Mouse (Mus musculus): ENCODE measurements around the gene Adam22.

DNA sequence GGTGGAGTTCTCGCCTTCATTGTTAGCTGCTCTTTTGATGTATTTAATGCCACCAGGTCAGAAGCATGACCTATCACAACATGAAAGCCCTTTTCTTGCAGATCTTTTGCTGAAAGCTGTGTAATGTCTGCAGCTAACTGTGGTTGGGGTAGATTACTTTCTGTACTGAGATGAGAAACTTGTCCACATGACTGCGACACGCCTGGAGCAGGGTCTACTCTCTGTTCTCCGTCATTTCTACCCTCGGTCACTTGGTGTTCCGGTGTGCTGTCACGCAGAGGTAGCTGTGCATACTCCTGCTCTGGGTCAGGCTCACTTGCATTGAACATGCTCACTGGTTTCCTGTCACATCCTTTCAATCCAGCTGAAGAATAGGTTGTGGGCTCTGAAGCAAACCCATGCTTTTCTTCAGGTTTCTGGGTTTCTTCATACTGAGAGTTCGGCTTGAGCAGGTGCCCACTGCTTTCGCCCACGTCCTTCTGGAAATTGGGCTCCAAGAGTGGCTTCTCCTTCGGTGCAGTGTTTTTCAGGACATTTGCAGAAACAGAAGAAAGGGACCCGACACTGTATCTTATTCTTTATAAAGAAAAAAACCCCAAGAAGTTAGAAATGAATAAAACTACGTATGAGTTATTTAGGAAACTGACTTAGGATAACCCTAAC lies 29.8 kb upstream of the Adam22 start:
- TF ChIP-seq POLR2A (IDR thresholded peaks at IDR 0.05; ENCODE audit: low read depth, low read length) (no peak), CTCF (conservative IDR thresholded peaks at IDR 0.05; ENCODE audit: insufficient read depth, insufficient read length, low read depth, low read length) (no peak)

All from kidney, adult 2 months (tissue).